Mouse (Mus musculus): Measurements from ENCODE around the gene Vim.

DNA sequence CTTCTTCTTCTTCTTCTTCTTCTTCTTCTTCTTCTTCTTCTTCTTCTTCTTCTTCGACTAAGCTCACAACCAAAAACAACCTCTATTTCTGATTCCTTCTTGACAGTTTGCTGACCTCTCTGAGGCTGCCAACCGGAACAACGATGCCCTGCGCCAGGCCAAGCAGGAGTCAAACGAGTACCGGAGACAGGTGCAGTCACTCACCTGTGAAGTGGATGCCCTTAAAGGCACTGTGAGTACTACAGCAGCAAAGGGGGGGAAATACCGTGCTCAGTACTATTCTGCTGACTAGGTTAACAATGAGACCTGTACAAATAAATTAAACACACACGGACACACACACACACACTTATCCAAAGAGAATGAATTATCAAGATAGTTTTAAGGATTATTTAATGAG, 5.6 kb downstream of the Vim start:
- TF ChIP-seq CTCF (IDR thresholded peaks at IDR 0.05) (no peak), POLR2A (IDR thresholded peaks at IDR 0.05; ENCODE audit: insufficient read depth, low read depth, low read length) (no peak), EP300 (IDR thresholded peaks at IDR 0.05; ENCODE audit: insufficient read depth, low read depth, low read length) (no peak)

Measured in heart, adult 2 months (tissue).